Mouse (Mus musculus) right cerebral cortex, adult 18-20 months (tissue): Measurements from ENCODE around the gene Mtfr1l.

Experiments used
- DNase-seq: peaks from one replicate; pipeline ENCODE4 v3.0.0; 2022; ENCODE audit warnings: mixed read lengths

Gene Mtfr1l

GRCm38 (mm10) chr4:134485151-134485900 lies 49.9 kb downstream of the Mtfr1l start:
- no peak for DNase-seq

GRCm38 (mm10) chr4:134484231-134484630 lies 51.0 kb downstream of the Mtfr1l start:
- DNase-seq = no peak

- DNase-seq = peak; percentile 87
Observed at GRCm38 (mm10) chr4:134483696-134484095, 51.5 kb downstream of the Mtfr1l start.

- DNase-seq = no peak
Observed at GRCm38 (mm10) chr4:134483078-134483688, 52.0 kb downstream of the Mtfr1l start.

- no peak for DNase-seq
Observed at GRCm38 (mm10) chr4:134482442-134482841, 52.7 kb downstream of the Mtfr1l start.

- DNase-seq = no peak
Observed at GRCm38 (mm10) chr4:134481270-134481669, 53.9 kb downstream of the Mtfr1l start.

- DNase-seq = peak; percentile 75
Observed at GRCm38 (mm10) chr4:134480864-134481263, 54.3 kb downstream of the Mtfr1l start.

- no peak for DNase-seq
Observed at GRCm38 (mm10) chr4:134479839-134480238, 55.3 kb downstream of the Mtfr1l start.

GRCm38 (mm10) chr4:134478031-134478430 lies 57.2 kb downstream of the Mtfr1l start:
- DNase-seq = peak; percentile 91

- DNase-seq = no peak
Observed at GRCm38 (mm10) chr4:134476899-134477298, 58.3 kb downstream of the Mtfr1l start.
